Mouse (Mus musculus) liver, adult (tissue): ENCODE results near the gene Casq1.

Experiments used
- GATA4 ChIP-seq: IDR thresholded peaks from 2 replicates; pipeline ENCODE4 v1.6.1; 2014; ENCODE audit warnings: mild to moderate bottlenecking, low read length; ENCODE audit not compliant: insufficient replicate concordance

The Casq1 gene

GRCm38 (mm10) chr1:172219451-172220406 is at the start of gene Casq1:
Casq1 (minus strand) TSS chr1:172219868.
- no peak for TF ChIP-seq GATA4

GRCm38 (mm10) chr1:172261477-172262078 is 41.9 kb upstream of the Casq1 start, which contains the start of gene Igsf8:
Igsf8 (plus strand) TSS chr1:172261641.
- no peak for TF ChIP-seq GATA4

- TF ChIP-seq GATA4: no peak
These were observed 38.6 kb upstream of the Casq1 start, which contains the start of gene Atp1a4 for GRCm38 (mm10) chr1:172258314-172258713. Atp1a4 (minus strand) TSS chr1:172258414.

- TF ChIP-seq GATA4: no peak
These were observed 28.0 kb upstream of the Casq1 start for GRCm38 (mm10) chr1:172247679-172248078.

- TF ChIP-seq GATA4: no peak
These were observed 27.5 kb upstream of the Casq1 start for GRCm38 (mm10) chr1:172247216-172247615.

GRCm38 (mm10) chr1:172243547-172244205 is 24.0 kb upstream of the Casq1 start:
- no peak for TF ChIP-seq GATA4

GRCm38 (mm10) chr1:172242401-172242800 is 22.7 kb upstream of the Casq1 start:
- no peak for TF ChIP-seq GATA4

GRCm38 (mm10) chr1:172240945-172241708 is 21.5 kb upstream of the Casq1 start:
- no peak for TF ChIP-seq GATA4

GRCm38 (mm10) chr1:172229215-172229614 is 9.5 kb upstream of the Casq1 start:
- no peak for TF ChIP-seq GATA4

GRCm38 (mm10) chr1:172228209-172228608 is 8.5 kb upstream of the Casq1 start:
- no peak for TF ChIP-seq GATA4

- TF ChIP-seq GATA4: no peak
These were observed 1.8 kb upstream of the Casq1 start for GRCm38 (mm10) chr1:172221297-172222063.

GRCm38 (mm10) chr1:172220414-172220813 is 746 bp upstream of the Casq1 start:
- no peak for TF ChIP-seq GATA4

GRCm38 (mm10) chr1:172218164-172218910 is 1.3 kb downstream of the Casq1 start:
- TF ChIP-seq GATA4: no peak
